Mouse (Mus musculus): ENCODE results near the gene Mroh2a. TPM values are rescaled to one million over a fixed set of nuclear protein-coding genes. Genes with fewer than 3 reads are reported as not detected.

The Mroh2a gene
- polyA plus RNA-seq, 1 experiment from 2014 or later = 0.41 TPM

Other genes with a start within 250 kb of the Mroh2a start
- 7.5 and 9.2 TPM in 2 replicates for gene Usp40, start 218.4 kb upstream of the Mroh2a start, polyA plus RNA-seq (2015; fragmentation: Nextera tagmentation; extraction: Ambion mirVana)
- not detected in 2 replicates for gene Ugt1a10, start 171.6 kb upstream of the Mroh2a start, polyA plus RNA-seq (2015; fragmentation: Nextera tagmentation; extraction: Ambion mirVana)
- 0.16 and 0.21 TPM in 2 replicates for gene Ugt1a9, start 156.2 kb upstream of the Mroh2a start, polyA plus RNA-seq (2015; fragmentation: Nextera tagmentation; extraction: Ambion mirVana)
- not detected in 2 replicates for gene Ugt1a8, start 139.2 kb upstream of the Mroh2a start, polyA plus RNA-seq (2015; fragmentation: Nextera tagmentation; extraction: Ambion mirVana)
- 1.7 and 1.9 TPM in 2 replicates for gene Ugt1a7c, start 131.9 kb upstream of the Mroh2a start, polyA plus RNA-seq (2015; fragmentation: Nextera tagmentation; extraction: Ambion mirVana)
- 2.1 TPM in 2 replicates for gene Ugt1a6b, start 123.7 kb upstream of the Mroh2a start, polyA plus RNA-seq (2015; fragmentation: Nextera tagmentation; extraction: Ambion mirVana)
- gene Ugt1a6a, start 92.2 kb upstream of the Mroh2a start, polyA plus RNA-seq (2015; fragmentation: Nextera tagmentation; extraction: Ambion mirVana) = 3.4 and 4.3 TPM in 2 replicates
- gene Ugt1a5, start 61.0 kb upstream of the Mroh2a start, polyA plus RNA-seq (2015; fragmentation: Nextera tagmentation; extraction: Ambion mirVana) = not detected in 2 replicates
- not detected in 2 replicates for gene Ugt1a2, start 26.4 kb upstream of the Mroh2a start, polyA plus RNA-seq (2015; fragmentation: Nextera tagmentation; extraction: Ambion mirVana)
- gene Dnajb3, start 21.2 kb upstream of the Mroh2a start, polyA plus RNA-seq (2015; fragmentation: Nextera tagmentation; extraction: Ambion mirVana) = 11.3 and 11.4 TPM in 2 replicates
- 0.08 TPM in 1 of 2 replicates, not detected in the other for gene Ugt1a1, start 15.0 kb upstream of the Mroh2a start, polyA plus RNA-seq (2015; fragmentation: Nextera tagmentation; extraction: Ambion mirVana)
- gene Hjurp, start 50.6 kb downstream of the Mroh2a start, polyA plus RNA-seq (2015; fragmentation: Nextera tagmentation; extraction: Ambion mirVana) = 61.0 and 69.7 TPM in 2 replicates
- not detected in 2 replicates for gene Trpm8, start 50.7 kb downstream of the Mroh2a start, polyA plus RNA-seq (2015; fragmentation: Nextera tagmentation; extraction: Ambion mirVana)
- 176 and 187 TPM in 2 replicates for gene Spp2, start 180.0 kb downstream of the Mroh2a start, polyA plus RNA-seq (2015; fragmentation: Nextera tagmentation; extraction: Ambion mirVana)